Mouse (Mus musculus) megakaryocyte-erythroid progenitor cell, adult 5-6 weeks (primary cell): ENCODE measurements around the gene Gm42688. TPM values are rescaled to one million over a fixed set of nuclear protein-coding genes. Genes with fewer than 3 reads are reported as not detected.
A peak's percentile ranks its signal among the peaks of the same experiment; 100 is the strongest.

Source experiments
- ATAC-seq: replicated peaks from 2 replicates; pipeline ENCODE4 v1.8.0; 2016; ENCODE audit warnings: mild to moderate bottlenecking, inconsistent platforms; ENCODE audit not compliant: severe bottlenecking, poor library complexity, low FRiP score, low TSS enrichment
- total RNA-seq, 2 experiments: library from RNA; stranded (forward) in 1 of 2; stranded (reverse) in 1 of 2; fragments of 200-1000, 215-1000 nt in 1 of 2; fragments of >200 nt in 1 of 2; fragmentation: Nextera tagmentation in 1 of 2; gene quantifications; 2 replicates each; pipeline ENCODE4 v1.2.3; 2014 to 2017

Gene Gm42688
- total RNA-seq (2014; fragmentation: Nextera tagmentation): 7.7 and 8.3 TPM in 2 replicates
- total RNA-seq (2017): 3.0 and 5.4 TPM in 2 replicates

GRCm38 (mm10) chr6:83101316-83101687 is at the start of gene Gm42688, which contains the start of gene Ccdc142:
Gm42688 (plus strand) TSS chr6:83101617.
Ccdc142 (plus strand) TSS chr6:83101601.
- ATAC-seq: peak; percentile 86

DNA sequence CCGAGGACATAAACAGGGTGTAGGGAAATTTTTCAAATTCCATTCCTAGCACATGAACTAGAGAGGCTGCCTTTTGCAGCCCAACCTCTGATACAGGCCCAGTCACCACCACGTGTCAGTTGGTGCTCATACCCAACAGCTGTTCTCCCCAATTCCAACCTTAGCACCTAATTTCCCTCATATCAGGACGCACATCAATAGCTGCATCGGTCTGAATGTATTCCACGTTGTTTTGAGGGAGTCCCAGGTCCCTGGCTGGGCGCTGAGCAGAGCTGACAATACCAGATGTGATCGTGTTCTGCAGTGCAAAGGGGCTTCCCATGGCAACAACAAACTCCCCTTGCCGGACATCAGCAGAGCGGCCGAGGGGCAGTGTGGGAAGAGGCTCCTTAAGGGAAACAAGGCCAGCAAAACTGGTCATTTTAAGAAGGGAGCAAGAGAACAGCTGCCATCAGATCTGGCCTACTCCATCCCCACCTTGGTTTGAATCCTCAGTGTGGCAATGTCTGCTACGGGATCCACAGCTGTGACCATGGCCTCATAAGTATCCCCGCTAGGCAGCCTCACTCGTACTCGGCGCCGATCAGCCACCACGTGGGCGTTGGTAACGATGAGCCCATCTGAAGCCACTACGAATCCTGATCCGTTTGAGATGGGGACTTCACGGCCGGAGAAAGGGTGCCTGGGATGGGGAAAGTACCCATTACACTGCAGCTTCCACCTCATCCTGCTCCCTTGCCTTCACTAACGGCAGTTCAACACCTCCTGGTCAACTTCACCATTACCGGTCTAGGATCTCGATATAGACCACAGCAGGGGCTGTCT is 48.1 kb upstream of the Gm42688 start:
- peak; percentile 25 for ATAC-seq

GRCm38 (mm10) chr6:83054074-83054851 is 47.2 kb upstream of the Gm42688 start, which contains the start of gene Aup1:
Aup1 (plus strand) TSS chr6:83054521.
- peak; percentile 88 for ATAC-seq

DNA sequence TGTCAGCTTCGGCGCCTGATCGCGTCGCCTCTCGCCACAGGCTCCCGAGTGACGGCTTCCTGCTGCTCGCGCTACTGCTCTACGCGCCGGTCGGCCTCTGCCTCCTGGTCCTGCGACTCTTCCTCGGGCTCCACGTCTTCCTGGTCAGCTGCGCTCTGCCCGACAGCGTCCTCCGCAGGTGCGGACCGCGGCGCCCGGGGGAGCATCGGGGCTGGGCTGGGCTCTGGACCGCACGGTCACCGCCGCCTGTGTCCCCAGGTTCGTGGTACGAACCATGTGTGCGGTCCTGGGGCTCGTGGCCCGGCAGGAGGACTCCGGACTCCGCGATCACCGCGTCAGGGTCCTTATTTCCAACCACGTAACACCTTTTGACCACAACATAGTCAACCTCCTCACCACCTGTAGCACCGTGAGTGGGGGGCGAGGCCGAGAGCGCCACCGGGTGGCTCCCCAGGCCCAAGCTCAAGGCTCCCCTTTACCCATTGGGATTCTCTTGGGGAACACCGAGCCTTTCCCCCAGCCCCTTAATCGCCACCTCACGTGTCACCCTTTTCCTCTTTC is 46.5 kb upstream of the Gm42688 start, which contains the start of gene Htra2:
Gene Htra2, minus strand, starts transcription at position 403 of the 561 bp plus-strand sequence.
- no peak for ATAC-seq

DNA sequence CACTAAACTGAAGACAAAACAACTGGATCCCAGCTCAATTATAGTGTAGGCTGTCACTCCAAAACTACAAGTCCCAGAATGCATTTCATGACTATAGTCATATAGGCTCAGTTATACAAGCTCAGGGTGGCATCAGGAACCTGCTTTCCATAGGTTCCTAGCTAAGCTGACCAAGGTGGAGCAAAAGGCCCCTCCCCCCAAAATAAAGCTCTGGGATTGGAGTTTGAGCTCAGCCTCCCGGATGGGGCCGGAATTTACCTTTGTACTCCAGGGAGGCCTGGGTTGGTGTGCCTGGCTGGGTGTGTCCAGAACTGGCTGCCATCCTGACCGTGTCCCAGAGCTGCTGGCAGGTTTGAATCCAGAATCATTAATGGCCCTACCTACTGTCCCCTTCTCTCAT is 43.6 kb upstream of the Gm42688 start, which contains the start of gene Dqx1:
Gene Dqx1, plus strand, starts transcription at position 55 of the 400 bp plus-strand sequence.
- no peak for ATAC-seq

DNA sequence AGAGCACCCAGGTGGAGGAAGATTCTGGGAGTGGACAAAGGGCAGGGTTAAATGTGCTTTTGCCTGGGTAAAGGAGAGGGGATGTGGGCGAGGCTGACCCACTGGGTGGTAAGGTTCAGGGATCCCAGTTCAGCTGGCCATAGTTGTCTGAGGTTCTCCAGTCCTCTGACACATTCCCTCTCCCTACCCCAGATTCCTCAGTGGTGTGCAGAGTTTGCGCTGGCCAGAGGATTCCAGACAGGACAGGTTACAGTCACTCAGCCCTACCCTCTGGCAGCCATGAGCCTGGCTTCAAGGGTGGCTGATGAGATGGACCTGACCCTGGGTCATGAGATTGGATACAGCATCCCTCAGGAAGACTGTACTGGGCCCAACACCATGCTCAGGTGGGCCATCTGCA is 42.7 kb upstream of the Gm42688 start:
- ATAC-seq: no peak

DNA sequence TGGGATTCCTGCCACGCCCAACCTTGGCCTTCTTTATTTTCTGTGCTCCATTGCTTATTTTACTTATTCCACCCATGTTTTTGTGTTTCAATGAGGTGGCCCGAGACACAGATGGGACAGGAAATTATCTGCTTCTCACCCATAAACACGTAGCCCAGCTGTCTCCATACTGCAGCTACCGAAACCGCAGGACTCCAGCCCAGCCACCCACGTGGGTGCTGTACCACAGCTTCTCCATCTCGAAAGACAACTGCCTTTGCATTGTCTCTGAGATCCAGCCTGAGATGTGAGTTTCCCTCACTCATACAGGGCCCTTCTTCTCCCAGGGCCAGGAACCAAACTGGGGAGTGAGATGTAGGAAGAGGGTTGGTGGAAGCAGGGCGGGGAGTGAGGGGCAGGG is 35.4 kb upstream of the Gm42688 start:
- no peak for ATAC-seq

DNA sequence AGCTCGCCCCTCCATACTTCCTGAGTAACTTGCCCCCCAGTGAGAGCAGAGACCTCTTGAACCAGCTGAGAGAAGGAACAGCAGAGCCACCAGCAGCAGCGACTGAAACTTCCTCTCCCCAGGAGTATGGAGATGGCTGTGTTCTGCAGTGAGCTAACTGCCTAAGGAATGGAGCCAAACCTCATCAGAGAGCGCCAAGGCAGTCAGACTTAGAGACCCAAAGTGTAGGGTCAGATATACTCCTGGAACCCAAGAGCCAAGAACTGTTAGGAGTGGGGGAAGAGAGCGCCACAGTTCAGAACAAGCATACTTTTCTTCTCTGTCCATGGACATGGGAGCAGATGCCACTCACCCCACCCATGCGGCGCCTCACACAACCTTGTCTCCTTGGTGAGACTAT is 35.0 kb upstream of the Gm42688 start:
- no peak for ATAC-seq

- no peak for ATAC-seq
Measured at GRCm38 (mm10) chr6:83068221-83068620, 33.2 kb upstream of the Gm42688 start.

GRCm38 (mm10) chr6:83068706-83069487 is 32.5 kb upstream of the Gm42688 start:
- ATAC-seq: no peak

DNA sequence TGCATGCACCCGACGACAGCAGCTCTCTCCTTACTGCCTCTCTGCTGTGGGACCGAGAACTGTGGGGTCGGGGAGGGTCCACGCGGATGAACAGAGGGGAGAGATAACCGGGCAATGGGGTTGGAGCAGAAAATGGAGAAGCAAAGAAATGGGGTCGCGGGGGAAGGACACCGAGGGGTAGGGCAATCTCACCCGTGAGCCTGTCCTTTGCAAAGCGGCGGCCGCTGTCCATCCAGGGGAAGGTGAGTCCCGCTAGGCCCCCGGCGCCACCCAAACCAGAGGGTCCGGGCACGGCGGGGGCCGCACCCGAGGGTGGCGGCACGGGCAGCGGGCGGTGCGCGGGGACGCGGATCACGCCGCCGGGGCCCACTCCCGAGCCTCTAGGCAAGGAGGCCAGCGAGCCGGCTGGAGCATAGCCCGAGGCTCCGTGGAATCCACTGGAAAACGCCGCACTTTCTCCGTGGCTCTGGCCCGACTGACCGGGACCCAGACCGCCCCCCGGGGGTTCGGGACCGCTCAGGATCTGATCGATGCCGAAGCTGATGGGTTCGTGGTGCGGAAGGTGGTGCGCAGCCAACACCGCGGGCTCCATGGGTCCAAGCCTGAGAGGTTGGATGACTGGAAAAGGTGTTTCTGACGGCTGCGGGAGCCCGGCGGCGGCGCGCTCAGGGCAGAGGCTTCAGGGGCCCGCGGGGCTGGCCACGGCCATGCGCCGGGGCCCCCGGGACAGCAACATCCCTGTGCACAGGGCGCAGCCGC is 31.8 kb upstream of the Gm42688 start:
- no peak for ATAC-seq

DNA sequence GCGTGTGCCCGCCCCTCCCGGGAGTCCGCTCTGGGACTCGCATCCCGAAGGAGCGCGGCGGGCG is 31.3 kb upstream of the Gm42688 start, which contains the start of gene Tlx2:
Gene Tlx2, minus strand, starts transcription at position 47 of the 64 bp plus-strand sequence.
- ATAC-seq: no peak

DNA sequence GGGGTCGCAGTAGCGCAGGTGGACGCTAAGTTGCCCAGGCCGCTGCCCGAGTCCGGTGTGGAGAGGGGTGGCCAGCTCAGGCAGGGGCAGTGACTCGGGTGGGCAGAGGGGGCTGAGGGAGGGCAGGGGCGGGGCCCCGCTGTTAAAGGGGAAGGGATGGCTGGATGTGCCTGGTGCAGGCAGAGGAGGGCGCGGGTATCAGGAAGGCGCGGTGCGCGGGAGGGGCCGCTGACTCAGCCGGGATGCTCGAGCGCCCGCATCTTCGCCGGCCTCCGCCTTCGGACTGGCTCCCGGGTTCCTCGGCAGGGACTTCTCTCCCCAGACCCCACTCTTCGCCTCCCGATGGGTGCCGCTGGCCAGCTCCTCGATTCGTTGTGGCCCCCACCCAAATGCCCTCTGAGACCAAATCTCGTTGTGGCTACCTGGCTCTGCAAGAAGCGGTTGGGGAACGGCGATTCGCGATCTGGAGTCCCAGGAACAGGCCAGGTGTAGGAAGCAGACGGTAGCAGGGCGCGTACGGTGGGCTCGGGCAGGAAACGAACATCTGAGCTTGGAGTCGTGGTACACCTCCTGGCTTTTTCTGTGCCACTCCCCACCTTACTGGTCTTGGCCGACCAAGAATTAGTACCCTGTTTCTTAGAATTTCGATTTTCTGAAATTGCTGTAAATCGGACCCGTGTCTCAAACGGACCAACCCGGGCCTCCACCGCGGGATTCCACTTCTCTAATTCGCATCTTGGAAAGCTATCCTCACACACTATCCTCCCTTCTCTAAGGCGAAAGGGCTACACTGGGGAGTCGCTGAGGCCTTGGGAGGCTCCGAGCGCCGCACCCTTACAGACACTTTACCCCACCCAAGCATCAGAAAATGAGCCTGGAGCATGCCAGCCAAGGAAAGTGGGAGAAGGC is 30.9 kb upstream of the Gm42688 start:
- no peak for ATAC-seq

- ATAC-seq: no peak
Measured at GRCm38 (mm10) chr6:83071220-83071619, 30.2 kb upstream of the Gm42688 start.

GRCm38 (mm10) chr6:83074979-83075378 is 26.4 kb upstream of the Gm42688 start:
- ATAC-seq: no peak

DNA sequence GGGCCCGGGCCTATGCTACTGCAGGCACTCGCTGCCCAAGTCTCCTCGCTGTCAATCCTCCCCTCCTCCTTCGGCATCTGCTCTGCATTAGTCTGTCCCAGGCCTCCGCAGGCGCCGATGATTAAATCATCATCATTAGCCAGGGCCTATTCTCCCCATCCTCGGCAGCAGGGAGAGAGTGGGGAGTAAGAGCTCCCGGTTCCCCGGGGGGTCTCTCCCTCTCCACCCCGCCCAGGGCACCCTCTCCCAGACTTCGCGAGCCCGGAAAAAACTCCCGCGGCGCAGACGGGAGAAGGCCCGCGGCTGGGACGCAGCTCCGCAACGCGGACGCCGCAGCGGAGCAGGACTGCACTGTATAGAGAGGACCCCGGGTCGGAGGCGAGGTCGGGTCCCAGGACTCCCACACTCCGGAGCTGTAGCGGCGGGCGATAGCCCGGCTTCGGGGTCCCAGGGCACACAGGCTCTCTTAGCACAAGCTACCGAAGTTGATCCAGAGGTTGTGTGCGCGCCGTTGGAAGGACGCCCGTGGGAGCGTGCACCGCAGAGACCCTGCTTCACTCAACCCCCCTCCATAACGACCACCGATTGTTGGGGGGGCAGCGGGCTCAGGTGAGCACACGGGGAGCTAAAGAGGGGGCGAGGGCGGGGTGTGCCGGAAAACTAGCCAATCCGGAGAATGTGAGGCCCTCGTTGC is 23.6 kb upstream of the Gm42688 start, which contains the start of gene Pcgf1:
Gene Pcgf1, plus strand, starts transcription at position 240 of the 694 bp plus-strand sequence.
- peak; percentile 30 for ATAC-seq

DNA sequence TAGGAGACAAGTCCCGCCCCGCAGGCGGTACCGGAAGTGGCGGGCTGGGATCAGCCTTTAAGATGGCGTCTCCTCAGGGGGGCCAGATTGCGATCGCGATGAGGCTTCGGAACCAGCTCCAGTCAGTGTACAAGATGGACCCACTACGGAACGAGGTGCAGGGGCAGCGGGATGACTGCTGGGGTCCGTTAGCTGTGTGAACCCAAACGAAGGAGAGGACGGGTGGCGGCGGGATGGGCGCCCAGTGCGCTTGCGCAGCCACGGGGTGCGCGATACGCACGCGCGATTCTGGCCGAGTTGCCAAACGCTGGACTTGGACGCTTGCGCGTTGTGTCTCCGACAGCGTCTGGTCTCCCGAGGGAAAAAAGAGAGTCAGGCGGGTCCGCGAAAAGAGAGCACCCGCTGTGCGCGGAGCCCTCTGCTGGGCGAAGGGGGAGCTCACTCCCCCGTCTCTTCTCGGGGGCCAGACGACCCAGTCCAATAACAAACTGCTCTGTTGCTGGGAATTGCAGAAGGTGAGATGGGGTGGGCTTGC is 23.0 kb upstream of the Gm42688 start:
- peak; percentile 83 for ATAC-seq
